Mouse (Mus musculus): ENCODE results near the gene Mapk1.

GRCm38 (mm10) chr16:17052087-17052486 lies 68.9 kb downstream of the Mapk1 start:
- TF ChIP-seq CTCF (conservative IDR thresholded peaks at IDR 0.05; ENCODE audit: insufficient read depth, insufficient read length, low read depth, low read length) (no peak), POLR2A (IDR thresholded peaks at IDR 0.05; ENCODE audit: low read depth, low read length) (no peak)
